Mouse (Mus musculus) heart, postnatal 10 days (tissue): ENCODE measurements at regions not wholly inside any gene's neighbourhood (a gene's known extent, or its start where the extent isn't known, plus 50 kb on each side); places are given as distances from the start of the nearest gene placed in this dataset.
A peak's percentile ranks its signal among the peaks of the same experiment; 100 is the strongest.

Experiments
- DNase-seq, 2 experiments: peaks; one replicate each; pipeline ENCODE4 v3.0.0; 2021
- intact Hi-C: fragments of 180-260 bp; cut with DNase I; formaldehyde crosslinking; loops from one replicate; pipeline ENCODE4 v1.15.1; 2025

- intact Hi-C loops, result no loop called here
Measured at GRCm38 (mm10) chr6:7472366-7473026, 82.2 kb upstream of the Tac1 start.

GRCm38 (mm10) chr6:7473730-7474129 is 80.9 kb upstream of the Tac1 start:
- intact Hi-C loops, result no loop called here
- DNase-seq, result no peak

More at GRCm38 (mm10) chr6:7472366-7473026, 82.2 kb upstream of the Tac1 start:
- DNase-seq, result peak; percentile 5 to 15

GRCm38 (mm10) chr6:7476907-7477306 is 77.8 kb upstream of the Tac1 start:
- no peak for DNase-seq
- intact Hi-C loops, result no loop called here

GRCm38 (mm10) chr6:7494299-7494698 is 60.4 kb upstream of the Tac1 start:
- no peak for DNase-seq
- intact Hi-C loops, result no loop called here

- no peak for DNase-seq
- intact Hi-C loops, result no loop called here
Measured at GRCm38 (mm10) chr6:7496766-7497165, 57.9 kb upstream of the Tac1 start.
